Mouse (Mus musculus) lung, embryonic 16.5 days (tissue): ENCODE results near the gene Dnah7b. TPM values are rescaled to one million over a fixed set of nuclear protein-coding genes. Genes with fewer than 3 reads are reported as not detected.
"Not testable (repeated sequence)": the region's sequence is repeated elsewhere in the genome, so short reads cannot be mapped to it uniquely, and the experiment has no call there.

ENCODE experiments used
- ATAC-seq: fragments of 200-750 bp; cut with Nextera tagmentation; 2 replicates; pipeline ENCODE4 v1.8.0; 2017; ENCODE audit warnings: low read depth, mild to moderate bottlenecking, moderate library complexity
- H3K27ac ChIP-seq: fragments of 300-500 bp; sonication (generic); 2 replicates; pipeline ENCODE4 v1.5.1; 2014; ENCODE audit warnings: mild to moderate bottlenecking, control low read depth, low read length
- H3K27me3 ChIP-seq: fragments of 300-500 bp; sonication (generic); 2 replicates; pipeline ENCODE4 v1.6.1; 2014; ENCODE audit warnings: low read depth, low read length, mixed read lengths; ENCODE audit not compliant: control insufficient read depth, insufficient read depth
- H3K36me3 ChIP-seq: fragments of 300-500 bp; sonication (generic); 2 replicates; pipeline ENCODE4 v1.6.1; 2014; ENCODE audit warnings: low read length; ENCODE audit not compliant: control insufficient read depth, insufficient read depth
- H3K4me1 ChIP-seq: fragments of 300-500 bp; sonication (generic); replicated peaks from 2 replicates; pipeline ENCODE4 v1.6.1; 2014; ENCODE audit warnings: low read length, mixed read lengths; ENCODE audit not compliant: control insufficient read depth, insufficient read depth
- H3K4me2 ChIP-seq: fragments of 300-500 bp; sonication (generic); 2 replicates; pipeline ENCODE4 v1.6.1; 2014; ENCODE audit warnings: low read depth, low read length, control low read depth
- H3K4me3 ChIP-seq: fragments of 300-500 bp; sonication (generic); 2 replicates; pipeline ENCODE4 v1.5.1; 2014; ENCODE audit warnings: mild to moderate bottlenecking, low read length, control low read depth
- H3K9ac ChIP-seq: fragments of 300-500 bp; sonication (generic); 2 replicates; pipeline ENCODE4 v1.6.1; 2014; ENCODE audit warnings: low read length, control low read depth
- H3K9me3 ChIP-seq: fragments of 300-500 bp; sonication (generic); 2 replicates; pipeline ENCODE4 v1.6.1; 2016; ENCODE audit warnings: low read length; ENCODE audit not compliant: control insufficient read depth
- WGBS: fragments of 180-500 bp; shearing (Covaris S2); extraction: QIAGEN DNeasy Blood & Tissue Kit; methylation state at CpG from one replicate; pipeline ENCODE4 v1.1.7; 2014; 5-methylcytosine and 5-hydroxymethylcytosine counted together
- polyA plus RNA-seq: library from polyadenylated mRNA; unstranded; fragments of >200 nt; fragmentation: Nextera tagmentation; extraction: Ambion mirVana; gene quantifications from 2 replicates; pipeline ENCODE4 v1.2.1, GENCODE M21; 2015

The Dnah7b gene
- polyA plus RNA-seq, 1 experiment from 2014 or later = 1.7 TPM

DNA sequence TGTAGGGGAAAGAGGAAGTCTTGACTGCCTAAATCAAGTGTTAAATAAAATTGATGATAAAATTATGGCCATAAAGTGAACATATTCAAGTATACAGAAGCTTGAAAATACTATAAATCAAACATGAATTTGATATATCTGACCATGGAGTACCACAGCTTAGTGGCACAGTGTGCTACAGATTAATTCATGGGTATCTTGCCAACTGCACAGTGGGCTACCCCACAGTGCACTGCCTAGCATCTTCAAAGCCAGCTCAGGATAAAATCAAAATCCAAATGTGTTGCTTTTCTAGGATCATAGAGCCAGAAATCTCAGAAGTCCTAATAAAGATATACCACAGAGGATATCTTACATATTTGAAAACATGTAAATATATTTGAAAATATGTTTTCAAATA lies 46.5 kb downstream of the Dnah7b start:
- H3K27me3 ChIP-seq, H3K4me2 ChIP-seq, H3K9ac ChIP-seq, H3K9me3 ChIP-seq, H3K27ac ChIP-seq, H3K4me1 ChIP-seq, H3K36me3 ChIP-seq, ATAC-seq, H3K4me3 ChIP-seq: not testable (repeated sequence)

DNA sequence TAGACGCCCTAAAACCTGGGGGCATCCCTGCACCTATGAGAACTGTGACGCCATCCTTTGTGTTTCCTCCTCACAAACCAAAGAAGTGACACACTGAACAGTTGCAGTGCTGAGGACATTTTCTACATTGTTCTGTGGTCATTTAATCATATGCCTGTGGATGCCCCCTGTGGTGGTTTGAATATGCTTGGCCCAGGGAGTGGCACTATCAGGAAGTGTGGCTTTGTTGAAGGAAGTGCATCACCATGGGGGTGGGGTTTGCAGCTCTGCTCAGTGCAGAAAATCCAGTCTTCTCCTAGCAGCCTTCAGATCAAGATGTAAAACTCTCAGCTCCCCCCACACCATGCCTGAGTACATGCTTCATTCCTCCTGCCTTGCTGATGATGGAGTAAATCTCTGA lies 51.1 kb downstream of the Dnah7b start:
- not testable (repeated sequence) for H3K27me3 ChIP-seq, H3K27ac ChIP-seq, H3K4me3 ChIP-seq, H3K9me3 ChIP-seq, H3K9ac ChIP-seq, H3K36me3 ChIP-seq, H3K4me1 ChIP-seq, ATAC-seq, H3K4me2 ChIP-seq
- WGBS = 77% methylated on average over 2 of the region's 2 CpGs

DNA sequence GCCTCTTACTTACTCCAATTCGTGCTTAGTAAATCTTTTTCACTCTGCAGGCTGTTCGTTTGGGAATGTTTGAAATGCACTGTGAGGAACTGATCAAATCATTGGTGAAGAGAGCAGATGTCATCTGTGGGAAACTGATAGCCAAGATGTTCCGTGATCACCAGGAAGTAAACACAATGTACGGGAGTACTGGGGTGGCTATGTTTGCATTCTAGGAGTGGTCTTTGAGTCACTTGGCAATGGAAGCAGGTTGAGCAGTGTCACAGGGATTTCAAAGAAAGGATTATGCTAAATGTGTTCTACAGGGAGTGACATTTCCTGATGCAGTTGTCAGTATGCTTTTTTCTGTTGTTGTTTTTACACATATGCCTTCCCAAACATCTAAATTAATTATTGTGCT lies 61.9 kb downstream of the Dnah7b start:
- no peak overlapping the region for H3K9ac ChIP-seq
- no peak for ATAC-seq
- no peaks in the 10 kb centered on the region for H3K36me3 ChIP-seq
- H3K4me3 ChIP-seq = no peak overlapping the region
- 45% methylated on average over 4 of the region's 4 CpGs for WGBS
- H3K4me2 ChIP-seq = no peak overlapping the region
- no peaks in the 10 kb centered on the region for H3K9me3 ChIP-seq
- no peaks in the 10 kb centered on the region for H3K4me1 ChIP-seq
- no peaks in the 10 kb centered on the region for H3K27me3 ChIP-seq
- no peak overlapping the region for H3K27ac ChIP-seq

DNA sequence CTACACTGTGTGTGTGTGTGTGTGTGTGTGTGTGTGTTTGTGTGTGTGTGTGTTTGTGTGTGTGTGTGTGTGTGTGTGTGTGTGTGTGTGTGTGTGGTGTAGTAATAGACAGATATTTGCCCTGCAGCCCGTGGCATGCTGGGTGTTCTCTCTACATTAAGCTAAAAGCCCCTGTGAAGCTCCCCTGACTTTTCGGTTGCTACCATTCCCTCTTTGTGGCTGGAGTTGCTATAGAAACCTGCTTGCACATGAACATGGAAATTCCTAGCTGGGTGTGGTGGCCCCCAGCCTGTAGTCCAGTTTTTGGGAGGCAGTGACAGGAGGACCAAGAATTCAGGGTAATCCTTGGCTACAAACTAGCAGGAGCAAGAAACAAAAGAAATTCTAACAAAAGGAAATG lies 130.7 kb downstream of the Dnah7b start:
- ATAC-seq, H3K27ac ChIP-seq, H3K27me3 ChIP-seq, H3K9me3 ChIP-seq, H3K4me2 ChIP-seq, H3K4me3 ChIP-seq, H3K4me1 ChIP-seq, H3K9ac ChIP-seq, H3K36me3 ChIP-seq: not testable (repeated sequence)
- 58% methylated on average over 2 of the region's 2 CpGs for WGBS

DNA sequence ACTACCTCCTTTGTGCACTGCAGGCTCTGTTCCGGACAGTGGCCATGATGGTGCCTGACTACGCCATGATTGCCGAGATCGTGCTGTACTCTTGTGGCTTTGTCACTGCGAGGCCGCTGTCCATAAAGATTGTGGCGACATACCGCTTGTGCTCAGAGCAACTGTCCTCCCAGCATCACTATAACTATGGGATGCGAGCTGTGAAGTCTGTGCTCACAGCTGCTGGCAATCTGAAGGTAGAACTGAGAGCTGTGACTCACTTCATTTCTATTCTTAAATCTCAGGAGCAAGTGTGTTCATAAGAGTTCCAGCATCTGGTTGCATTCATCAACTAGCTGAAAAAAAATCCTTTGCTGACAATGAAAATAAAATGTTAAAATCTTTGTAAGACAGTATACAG lies 135.1 kb downstream of the Dnah7b start:
- not testable (repeated sequence) for H3K4me2 ChIP-seq, ATAC-seq, H3K36me3 ChIP-seq, H3K4me1 ChIP-seq, H3K27me3 ChIP-seq, H3K9ac ChIP-seq, H3K4me3 ChIP-seq, H3K27ac ChIP-seq, H3K9me3 ChIP-seq
- WGBS = 92% methylated on average over 9 of the region's 9 CpGs

DNA sequence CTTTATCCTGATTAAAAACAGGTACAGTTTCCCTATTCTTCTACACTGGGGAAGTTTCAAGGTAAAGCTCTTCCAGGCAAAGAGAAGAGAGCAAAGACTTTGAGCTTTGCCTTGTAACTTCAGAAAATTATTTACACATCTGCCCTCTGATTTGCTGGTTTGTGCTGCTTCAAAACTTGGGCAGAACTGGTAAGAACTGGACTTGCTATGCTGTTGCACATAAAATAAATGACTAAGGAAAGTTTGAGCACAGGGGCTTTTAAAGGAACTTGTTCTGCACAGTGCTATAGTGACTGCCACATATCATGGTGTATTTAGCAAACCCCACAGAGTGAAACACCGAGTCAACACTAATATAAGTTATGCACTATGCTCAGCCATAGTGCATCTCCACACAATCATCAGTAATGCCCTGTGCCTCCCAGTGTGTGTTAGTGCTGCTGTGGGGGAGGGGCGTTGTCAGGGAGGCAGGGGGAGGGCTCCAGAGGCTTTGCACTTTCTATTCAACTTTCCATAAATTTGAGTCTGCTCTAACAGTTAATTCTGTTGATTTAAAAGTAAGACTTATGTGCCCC lies 144.0 kb downstream of the Dnah7b start:
- H3K4me1 ChIP-seq, H3K36me3 ChIP-seq, H3K27ac ChIP-seq, H3K27me3 ChIP-seq, H3K4me3 ChIP-seq, ATAC-seq, H3K9ac ChIP-seq, H3K9me3 ChIP-seq, H3K4me2 ChIP-seq: not testable (repeated sequence)
- WGBS = 67% methylated on average over 2 of the region's 2 CpGs

DNA sequence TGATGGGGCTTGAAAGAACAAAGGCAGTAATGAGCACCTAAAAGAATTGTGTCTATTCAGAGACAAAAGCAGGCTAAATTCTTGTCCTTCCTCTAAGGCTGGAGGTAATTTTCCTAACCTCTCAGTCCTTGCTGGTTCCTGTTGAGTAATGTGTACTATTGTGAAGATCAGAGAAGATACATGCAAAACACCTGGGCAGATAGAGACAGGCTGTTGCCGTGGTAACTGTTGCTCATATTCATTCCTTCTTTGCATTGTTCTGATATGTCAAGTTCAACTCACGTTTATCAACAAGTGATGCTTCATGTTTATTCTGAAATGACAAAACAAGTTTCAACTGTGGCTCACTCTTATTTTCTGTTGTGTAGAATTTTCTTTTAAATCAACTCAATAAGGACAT lies 156.6 kb downstream of the Dnah7b start:
- H3K4me1 ChIP-seq, H3K27ac ChIP-seq, ATAC-seq, H3K4me3 ChIP-seq, H3K36me3 ChIP-seq, H3K4me2 ChIP-seq, H3K9ac ChIP-seq, H3K9me3 ChIP-seq, H3K27me3 ChIP-seq: not testable (repeated sequence)
- WGBS = 80% methylated on average over 2 of the region's 2 CpGs

DNA sequence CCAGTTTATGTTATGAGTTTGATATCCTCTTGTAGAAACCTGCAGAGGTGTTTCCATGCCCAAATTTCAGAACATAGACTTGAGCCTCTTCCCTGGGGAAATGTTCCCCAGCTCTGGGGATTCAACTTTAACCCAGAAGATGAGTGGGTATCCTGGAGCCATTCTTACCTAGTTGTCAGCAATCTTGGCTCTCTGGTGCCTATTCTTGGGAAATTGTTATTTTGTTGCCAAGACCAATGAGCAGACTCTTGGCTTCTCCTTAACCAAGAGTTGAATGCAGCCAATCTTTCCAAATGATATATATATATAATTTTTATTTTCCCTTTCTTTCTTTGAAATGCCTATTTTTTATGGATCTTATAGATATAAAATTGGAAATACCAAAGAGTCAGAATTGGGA lies 160.0 kb downstream of the Dnah7b start:
- not testable (repeated sequence) for H3K36me3 ChIP-seq, H3K4me3 ChIP-seq, H3K9me3 ChIP-seq, H3K9ac ChIP-seq, H3K27me3 ChIP-seq, H3K4me1 ChIP-seq, H3K27ac ChIP-seq, ATAC-seq, H3K4me2 ChIP-seq

DNA sequence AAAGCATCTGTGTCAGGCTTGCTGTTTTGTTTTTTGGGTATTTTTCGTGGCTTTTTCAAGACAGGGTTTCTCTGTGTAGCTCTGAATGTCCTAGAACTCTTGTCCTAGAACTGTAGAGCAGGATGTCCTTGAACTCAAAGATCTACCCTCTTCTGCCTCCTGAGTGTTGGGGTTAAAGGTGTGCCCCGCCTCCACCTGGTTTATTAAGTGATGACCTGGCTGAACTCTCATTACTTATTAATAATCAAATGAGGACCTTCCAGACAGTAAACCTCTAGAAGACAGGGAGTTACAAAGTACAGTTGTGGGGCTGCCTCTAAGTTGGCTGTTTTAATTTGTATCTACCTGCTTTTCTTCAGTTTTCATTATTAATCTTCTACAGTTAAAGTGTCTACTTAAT lies 202.7 kb downstream of the Dnah7b start:
- H3K4me1 ChIP-seq, H3K9me3 ChIP-seq, ATAC-seq, H3K9ac ChIP-seq, H3K36me3 ChIP-seq, H3K27me3 ChIP-seq, H3K27ac ChIP-seq, H3K4me3 ChIP-seq, H3K4me2 ChIP-seq: not testable (repeated sequence)
- WGBS = 56% methylated on average over 2 of the region's 2 CpGs

DNA sequence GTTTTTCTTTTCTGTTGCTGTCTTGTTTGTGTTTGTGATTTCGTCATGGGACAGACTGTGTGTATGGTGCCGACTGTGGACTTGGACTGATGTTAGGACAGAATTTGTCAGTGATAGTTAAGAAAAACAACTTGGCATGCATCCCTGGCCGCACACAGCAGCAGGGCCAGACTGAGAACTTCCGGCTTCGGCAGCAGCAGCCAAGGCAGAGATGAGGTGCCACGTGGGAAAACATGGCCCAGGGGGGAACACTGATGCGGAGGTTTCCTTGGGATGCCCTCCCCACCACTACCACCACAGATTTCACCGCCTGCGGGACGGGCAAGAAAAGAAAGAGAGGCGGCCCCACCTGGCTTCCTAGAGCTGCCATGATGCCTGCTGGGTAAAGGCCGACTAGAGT lies 205.8 kb downstream of the Dnah7b start:
- no peak overlapping the region for H3K27ac ChIP-seq
- H3K27me3 ChIP-seq = no peaks in the 10 kb centered on the region
- 60% methylated on average over 12 of the region's 12 CpGs for WGBS
- no peaks in the 10 kb centered on the region for H3K4me1 ChIP-seq
- H3K9me3 ChIP-seq = no peaks in the 10 kb centered on the region
- ATAC-seq = peak; percentile 78; the same call in 1 of the 2 replicates
- no peaks in the 10 kb centered on the region for H3K36me3 ChIP-seq
- no peak overlapping the region for H3K4me2 ChIP-seq
- no peak overlapping the region for H3K9ac ChIP-seq
- no peak overlapping the region for H3K4me3 ChIP-seq
